Mouse (Mus musculus): ENCODE measurements around the gene Gm45213. TPM values are rescaled to one million over a fixed set of nuclear protein-coding genes. Genes with fewer than 3 reads are reported as not detected.

Gene Gm45213
- polyA plus RNA-seq, 1 experiment from 2014 or later = not detected

Other genes with a start within 250 kb of the Gm45213 start
- gene Pcsk6, start 181.9 kb upstream of the Gm45213 start, polyA plus RNA-seq (2016; fragmentation: Nextera tagmentation; extraction: Ambion mirVana) = 3.5 and 5.1 TPM in 2 replicates
- 147 and 212 TPM in 2 replicates for gene Snrpa1, start 15.4 kb downstream of the Gm45213 start, polyA plus RNA-seq (2016; fragmentation: Nextera tagmentation; extraction: Ambion mirVana)
- gene Selenos, start 36.0 kb downstream of the Gm45213 start, polyA plus RNA-seq (2016; fragmentation: Nextera tagmentation; extraction: Ambion mirVana) = 88.5 and 109 TPM in 2 replicates
- 12.6 and 21.0 TPM in 2 replicates for gene Chsy1, start 65.9 kb downstream of the Gm45213 start, polyA plus RNA-seq (2016; fragmentation: Nextera tagmentation; extraction: Ambion mirVana)